ENCODE assay signal across 8 mouse cellular contexts in genomic region chr7:141433517-141434400, GRCm38 (mm10). TPM values are rescaled to one million over a fixed set of nuclear protein-coding genes. Genes with fewer than 3 reads are reported as not detected.
A peak's percentile ranks its signal among the peaks of the same experiment; 100 is the strongest.
DNase-seq lines count a peak whose midpoint lies in the region; ATAC-seq and TF ChIP-seq lines count a peak whose summit lies in the region.

No protein-coding gene starts in this region.

- no peak overlapping the region for H3K27ac ChIP-seq in kidney, embryonic 14.5 days (ENCODE audit: low read depth, low read length)
- no peak overlapping the region for H3K27ac ChIP-seq in heart, postnatal 0 days (ENCODE audit: low read depth)
- H3K27ac ChIP-seq in midbrain, embryonic 11.5 days (ENCODE audit: low read depth, low read length) = no peak overlapping the region

- ATAC-seq in kidney, embryonic 14.5 days (ENCODE audit: low FRiP score, low TSS enrichment) = no peak
- ATAC-seq in heart, postnatal 0 days (ENCODE audit: insufficient read depth, low read depth) = no peak
- no peak for ATAC-seq in midbrain, embryonic 11.5 days (ENCODE audit: low FRiP score)

- TF ChIP-seq EP300 in heart, postnatal 0 days (IDR thresholded peaks at IDR 0.05; ENCODE audit: low read depth) = no peak

- H3K9ac ChIP-seq in kidney, embryonic 14.5 days (ENCODE audit: low read depth, low read length) = peak overlapping the region; percentile 58; the same call in 1 of the 2 replicates
- peak overlapping the region; percentile 27; the same call in 1 of the 2 replicates for H3K9ac ChIP-seq in heart, postnatal 0 days (replicated peaks; ENCODE audit: low read depth, low read length)
- H3K9ac ChIP-seq in midbrain, embryonic 11.5 days (ENCODE audit: low read length) = peak overlapping the region; percentile 70

- H3K4me1 ChIP-seq in kidney, embryonic 14.5 days (ENCODE audit: control insufficient read depth, insufficient read depth, low read length) = peaks cover 34% of the 10 kb centered on the region
- peaks cover 27% of the 10 kb centered on the region for H3K4me1 ChIP-seq in heart, postnatal 0 days (ENCODE audit: control insufficient read depth, insufficient read depth)
- peaks cover 40% of the 10 kb centered on the region for H3K4me1 ChIP-seq in midbrain, embryonic 11.5 days (ENCODE audit: control insufficient read depth, insufficient read depth, low read length)

- DNase-seq in kidney, adult 9 months = no peak
- DNase-seq in cerebellum, adult 8-10 months = peak; percentile 64
- no peak for DNase-seq in heart, postnatal 0 days (ENCODE audit: low spot score)
- DNase-seq in midbrain, embryonic 11.5 days (ENCODE audit: low spot score, missing footprints) = no peak
- DNase-seq in urinary bladder, postnatal 4 days (ENCODE audit: low spot score in 2 of 2) = no peak
- DNase-seq in gastrocnemius, postnatal 25 days = no peak
- no peak for DNase-seq in T-cell, adult 2 months (ENCODE audit: low spot score)

- 67% methylated on average over 15 of the region's 15 CpGs for WGBS in kidney, embryonic 14.5 days
- 81% methylated on average over 15 of the region's 15 CpGs for WGBS in heart, postnatal 0 days
- 68% methylated on average over 15 of the region's 15 CpGs for WGBS in midbrain, embryonic 11.5 days

- no peaks in the 10 kb centered on the region for H3K27me3 ChIP-seq in kidney, embryonic 14.5 days (ENCODE audit: control insufficient read depth, insufficient read depth, low read length)
- no peaks in the 10 kb centered on the region for H3K27me3 ChIP-seq in heart, postnatal 0 days (ENCODE audit: control insufficient read depth, insufficient read depth, low read length)
- H3K27me3 ChIP-seq in midbrain, embryonic 11.5 days (ENCODE audit: control insufficient read depth, insufficient read depth, low read length) = no peaks in the 10 kb centered on the region

- H3K9me3 ChIP-seq in kidney, embryonic 14.5 days (ENCODE audit: control insufficient read depth, low read length) = no peaks in the 10 kb centered on the region
- no peaks in the 10 kb centered on the region for H3K9me3 ChIP-seq in heart, postnatal 0 days (replicated peaks; ENCODE audit: control insufficient read depth, low read length)
- H3K9me3 ChIP-seq in midbrain, embryonic 11.5 days (ENCODE audit: control insufficient read depth, low read length) = no peaks in the 10 kb centered on the region

- peak overlapping the region; percentile 47 for H3K4me3 ChIP-seq in kidney, embryonic 14.5 days (ENCODE audit: low read length)
- peak overlapping the region; percentile 59 for H3K4me3 ChIP-seq in heart, postnatal 0 days (ENCODE audit: low read depth, low read length)
- H3K4me3 ChIP-seq in midbrain, embryonic 11.5 days (ENCODE audit: low read depth, low read length) = peak overlapping the region; percentile 41

- no peak for TF ChIP-seq CTCF in heart, postnatal 0 days (IDR thresholded peaks at IDR 0.05; ENCODE audit: low read depth)

- H3K36me3 ChIP-seq in kidney, embryonic 14.5 days (ENCODE audit: control insufficient read depth, insufficient read depth, low read length) = peaks cover 42% of the 10 kb centered on the region
- H3K36me3 ChIP-seq in heart, postnatal 0 days (replicated peaks; ENCODE audit: control insufficient read depth, insufficient read depth, low read length) = peaks cover 20% of the 10 kb centered on the region
- no peaks in the 10 kb centered on the region; the same call in 1 of the 2 replicates for H3K36me3 ChIP-seq in midbrain, embryonic 11.5 days (ENCODE audit: control insufficient read depth, insufficient read depth, low read length)

- H3K4me2 ChIP-seq in kidney, embryonic 14.5 days (replicated peaks; ENCODE audit: low read depth, low read length) = peak overlapping the region; percentile 75
- H3K4me2 ChIP-seq in heart, postnatal 0 days (ENCODE audit: low read depth, low read length) = peak overlapping the region; percentile 88
- peak overlapping the region; percentile 77 for H3K4me2 ChIP-seq in midbrain, embryonic 11.5 days

RNA-seq across cellular contexts. Expression of gene Slc25a22, which starts 3.9 kb away (rescaled TPM):
- 22.0 and 34.1 TPM in 2 replicates for polyA plus RNA-seq in kidney, embryonic 14.5 days (2014; fragmentation: Nextera tagmentation; extraction: Ambion mirVana)
- 9.7 and 17.7 TPM in 2 replicates for total RNA-seq in heart, postnatal 0 days (2014; rRNA removed; ENCODE audit: low replicate concordance)
- 11.8 and 13.1 TPM in 2 replicates for polyA plus RNA-seq in heart, postnatal 0 days (2015; fragmentation: Nextera tagmentation; extraction: Ambion mirVana)
- polyA plus RNA-seq in midbrain, embryonic 11.5 days (2014; fragmentation: Nextera tagmentation; extraction: Ambion mirVana) = 31.2 and 31.9 TPM in 2 replicates
- 10 to 100 TPM; 17.1 to 32.9 TPM for total RNA-seq in gastrocnemius, postnatal 25 days (2021)

RNA-seq across cellular contexts. Expression of gene Cend1, which starts 4.5 kb away (rescaled TPM):
- polyA plus RNA-seq in kidney, embryonic 14.5 days (2014; fragmentation: Nextera tagmentation; extraction: Ambion mirVana) = 0.46 and 1.6 TPM in 2 replicates
- 0.27 and 3.2 TPM in 2 replicates for total RNA-seq in heart, postnatal 0 days (2014; rRNA removed; ENCODE audit: low replicate concordance)
- polyA plus RNA-seq in heart, postnatal 0 days (2015; fragmentation: Nextera tagmentation; extraction: Ambion mirVana) = 1.7 and 1.8 TPM in 2 replicates
- polyA plus RNA-seq in midbrain, embryonic 11.5 days (2014; fragmentation: Nextera tagmentation; extraction: Ambion mirVana) = 5.8 and 5.9 TPM in 2 replicates
- total RNA-seq in gastrocnemius, postnatal 25 days (2021) = under 1 TPM; 0.38 to 0.75 TPM

RNA-seq across cellular contexts. Expression of gene Pidd1, which starts 10.1 kb away (rescaled TPM):
- polyA plus RNA-seq in kidney, embryonic 14.5 days (2014; fragmentation: Nextera tagmentation; extraction: Ambion mirVana) = 9.1 and 14.1 TPM in 2 replicates
- total RNA-seq in heart, postnatal 0 days (2014; rRNA removed; ENCODE audit: low replicate concordance) = 0.15 and 2.0 TPM in 2 replicates
- polyA plus RNA-seq in heart, postnatal 0 days (2015; fragmentation: Nextera tagmentation; extraction: Ambion mirVana) = 1.7 and 2.3 TPM in 2 replicates
- 7.4 and 7.8 TPM in 2 replicates for polyA plus RNA-seq in midbrain, embryonic 11.5 days (2014; fragmentation: Nextera tagmentation; extraction: Ambion mirVana)
- total RNA-seq in gastrocnemius, postnatal 25 days (2021) = under 1 TPM; 0.18 to 0.75 TPM

RNA-seq across cellular contexts. Expression of gene Rplp2, which starts 13.4 kb away (rescaled TPM):
- polyA plus RNA-seq in kidney, embryonic 14.5 days (2014; fragmentation: Nextera tagmentation; extraction: Ambion mirVana) = 1,491 and 1,701 TPM in 2 replicates
- total RNA-seq in heart, postnatal 0 days (2014; rRNA removed; ENCODE audit: low replicate concordance) = 302 and 309 TPM in 2 replicates
- polyA plus RNA-seq in heart, postnatal 0 days (2015; fragmentation: Nextera tagmentation; extraction: Ambion mirVana) = 880 and 926 TPM in 2 replicates
- polyA plus RNA-seq in midbrain, embryonic 11.5 days (2014; fragmentation: Nextera tagmentation; extraction: Ambion mirVana) = 891 and 959 TPM in 2 replicates
- 100 to 1,000 TPM; 531 to 541 TPM for total RNA-seq in gastrocnemius, postnatal 25 days (2021)

RNA-seq across cellular contexts. Expression of gene Gatd1, which starts 19.8 kb away (rescaled TPM):
- 50.7 and 54.5 TPM in 2 replicates for polyA plus RNA-seq in kidney, embryonic 14.5 days (2014; fragmentation: Nextera tagmentation; extraction: Ambion mirVana)
- 29.4 and 32.7 TPM in 2 replicates for total RNA-seq in heart, postnatal 0 days (2014; rRNA removed; ENCODE audit: low replicate concordance)
- polyA plus RNA-seq in heart, postnatal 0 days (2015; fragmentation: Nextera tagmentation; extraction: Ambion mirVana) = 19.9 and 24.2 TPM in 2 replicates
- 34.0 and 36.1 TPM in 2 replicates for polyA plus RNA-seq in midbrain, embryonic 11.5 days (2014; fragmentation: Nextera tagmentation; extraction: Ambion mirVana)
- total RNA-seq in gastrocnemius, postnatal 25 days (2021) = 1 to 10 TPM; 5.2 to 6.7 TPM
